Mouse (Mus musculus) embryonic facial prominence, embryonic 10.5 days (tissue): Measurements from ENCODE around the gene Eva1c. TPM values are rescaled to one million over a fixed set of nuclear protein-coding genes. Genes with fewer than 3 reads are reported as not detected.

Source experiments
- DNase-seq: peaks from one replicate; pipeline ENCODE4 v3.0.0-alpha.2; 2017; ENCODE audit warnings: low spot score
- H3K27ac ChIP-seq: fragments of 300-500 bp; sonication (generic); replicated peaks from 2 replicates; pipeline ENCODE4 v1.5.1; 2016; ENCODE audit warnings: mild to moderate bottlenecking
- H3K27me3 ChIP-seq: fragments of 300-500 bp; sonication (generic); replicated peaks from 2 replicates; pipeline ENCODE4 v1.6.1; 2016; ENCODE audit warnings: low read depth, mild to moderate bottlenecking; ENCODE audit not compliant: poor library complexity, severe bottlenecking
- H3K36me3 ChIP-seq: fragments of 300-500 bp; sonication (generic); replicated peaks from 2 replicates; pipeline ENCODE4 v1.6.1; 2016; ENCODE audit warnings: mild to moderate bottlenecking, moderate library complexity
- H3K4me1 ChIP-seq: fragments of 300-500 bp; sonication (generic); 2 replicates; pipeline ENCODE4 v1.6.1; 2016
- H3K4me3 ChIP-seq: fragments of 300-500 bp; sonication (generic); 2 replicates; pipeline ENCODE4 v1.5.1; 2016; ENCODE audit warnings: mild to moderate bottlenecking, moderate library complexity
- H3K9me3 ChIP-seq: fragments of 300-500 bp; sonication (generic); 2 replicates; pipeline ENCODE4 v1.6.1; 2016; ENCODE audit warnings: mild to moderate bottlenecking
- WGBS: fragments of 180-500 bp; shearing (Covaris S2); methylation state at CpG from one replicate; pipeline ENCODE4 v1.1.7; 2016; 5-methylcytosine and 5-hydroxymethylcytosine counted together
- polyA plus RNA-seq: library from polyadenylated mRNA; unstranded; fragments of >200 nt; fragmentation: Nextera tagmentation; extraction: Ambion mirVana; gene quantifications from 2 replicates; pipeline ENCODE4 v1.2.1, GENCODE M21; 2016

Eva1c gene
- polyA plus RNA-seq, 1 experiment from 2014 or later = 0.36 TPM

DNA sequence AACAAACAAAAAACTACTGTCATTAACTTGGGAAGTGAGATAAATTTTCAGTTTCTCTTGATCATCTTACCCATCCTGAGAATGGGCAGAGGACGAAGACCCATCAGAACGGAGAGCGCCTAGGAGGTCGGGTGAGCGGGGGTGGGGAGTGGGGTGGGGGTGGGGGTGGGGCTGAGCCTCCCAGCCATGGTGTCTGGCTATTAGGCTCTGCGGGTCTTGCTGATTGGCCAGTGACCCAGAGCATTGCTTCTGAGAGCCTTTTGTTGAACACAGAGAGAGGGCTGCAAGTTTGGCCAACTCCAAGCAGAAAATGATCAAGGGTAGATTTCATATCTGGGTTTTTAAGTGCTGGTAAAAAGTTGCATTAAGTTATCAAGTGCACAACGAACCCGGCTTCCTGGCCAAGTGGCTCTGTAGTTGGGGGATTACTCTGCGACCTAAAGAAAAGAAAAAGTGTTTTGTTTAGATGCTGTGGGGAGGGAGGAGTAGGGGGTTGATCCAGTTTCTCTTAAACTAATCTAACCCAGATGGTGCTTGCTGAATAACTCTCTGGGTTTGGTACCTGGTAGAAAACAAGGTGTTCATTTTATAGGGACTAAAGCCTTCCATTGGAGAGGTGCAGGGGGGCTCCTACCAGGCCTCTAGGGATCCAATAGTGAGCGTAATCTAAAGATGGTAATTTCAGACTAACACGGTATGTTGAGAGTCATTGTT lies 25.3 kb downstream of the Eva1c start:
- peaks cover 76% of the 10 kb centered on the region for H3K4me1 ChIP-seq
- no peak overlapping the region for H3K4me3 ChIP-seq
- no peaks in the 10 kb centered on the region; the same call in 1 of the 2 replicates for H3K27me3 ChIP-seq
- H3K36me3 ChIP-seq = no peaks in the 10 kb centered on the region
- peak; percentile 57 for DNase-seq
- H3K27ac ChIP-seq = peak overlapping the region; percentile 72; the same call in 1 of the 2 replicates
- WGBS = 34% methylated on average over 11 of the region's 11 CpGs
- H3K9me3 ChIP-seq = no peaks in the 10 kb centered on the region

DNA sequence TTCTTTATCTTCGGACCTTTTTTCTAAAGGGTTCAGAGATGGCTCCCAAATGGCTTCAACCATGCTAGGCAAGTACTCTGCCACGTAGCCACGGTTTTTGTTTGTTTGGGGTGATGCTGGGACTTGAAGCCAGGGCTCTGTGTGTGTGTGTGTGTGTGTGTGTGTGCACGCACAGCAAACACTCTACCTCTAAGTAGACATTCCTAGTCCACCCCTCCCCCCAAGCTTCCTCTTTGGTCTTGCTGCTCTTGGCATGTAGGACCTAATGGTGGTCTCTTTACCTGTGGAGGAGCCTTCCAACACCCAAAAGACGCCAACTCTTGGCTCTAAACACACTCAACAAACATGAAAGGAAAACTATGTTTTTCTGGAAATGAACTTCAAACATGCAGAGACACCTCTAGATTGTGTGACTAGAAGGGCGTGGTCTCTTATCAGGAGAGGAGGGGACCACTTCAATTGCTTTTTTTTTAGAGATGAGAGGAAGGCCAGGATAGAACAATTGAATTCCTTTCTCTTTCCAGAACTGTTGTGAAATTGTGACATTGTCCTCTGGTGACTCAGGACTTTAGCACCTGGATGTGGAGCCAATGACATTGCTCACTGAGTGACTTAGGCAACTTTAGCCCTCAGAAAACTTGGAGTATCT lies 30.2 kb downstream of the Eva1c start:
- no peaks in the 10 kb centered on the region for H3K36me3 ChIP-seq
- H3K9me3 ChIP-seq = no peaks in the 10 kb centered on the region
- H3K27ac ChIP-seq = no peak overlapping the region
- no peak overlapping the region for H3K4me3 ChIP-seq
- WGBS = 90% methylated on average over 6 of the region's 6 CpGs
- H3K27me3 ChIP-seq = no peaks in the 10 kb centered on the region
- DNase-seq = no peak
- peaks cover 37% of the 10 kb centered on the region for H3K4me1 ChIP-seq

DNA sequence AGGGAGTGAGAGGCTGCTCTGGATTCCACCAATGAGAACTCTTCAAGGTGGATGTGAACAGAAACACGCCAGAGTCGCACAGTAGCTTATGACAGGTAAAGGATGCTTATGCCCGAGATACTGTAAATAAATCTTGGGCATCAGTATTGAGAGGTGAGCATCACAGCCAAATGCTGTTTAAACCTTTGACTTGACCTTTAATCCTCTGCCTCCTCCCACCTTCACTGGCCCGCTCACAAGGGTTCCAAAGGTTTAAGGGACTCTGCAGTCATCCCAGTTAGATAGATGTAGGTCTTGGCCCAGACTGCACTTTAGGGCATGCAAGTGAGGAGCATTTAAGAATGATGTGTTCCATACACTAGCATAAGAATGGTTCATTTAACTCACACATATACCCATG lies 31.7 kb downstream of the Eva1c start:
- Histone ChIP-seq H3K4me3 (no peak overlapping the region), H3K9me3 (no peaks in the 10 kb centered on the region), H3K27ac (no peak overlapping the region), H3K27me3 (no peaks in the 10 kb centered on the region), H3K36me3 (no peaks in the 10 kb centered on the region), H3K4me1 (peaks cover 22% of the 10 kb centered on the region)
- 81% methylated on average over 4 of the region's 4 CpGs for WGBS
- DNase-seq = no peak

DNA sequence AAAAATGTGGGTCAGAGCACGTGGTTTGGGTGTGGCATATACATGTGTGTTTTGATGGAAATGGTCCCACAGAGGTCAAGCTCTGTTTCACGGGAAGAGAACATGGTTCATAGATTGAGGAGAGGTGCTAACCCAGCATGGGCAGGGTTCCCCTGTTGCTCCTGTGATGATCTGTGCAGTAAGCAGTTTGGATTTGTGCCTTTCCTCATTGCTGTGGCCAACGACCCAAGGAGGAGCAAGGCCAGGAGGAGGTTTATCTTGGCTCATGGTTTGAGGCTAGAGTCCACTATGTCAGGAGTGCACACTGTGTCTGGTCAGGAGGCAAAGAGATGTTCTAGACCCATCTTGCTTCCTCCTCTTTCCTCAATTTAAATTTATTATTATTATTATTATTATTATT lies 36.5 kb downstream of the Eva1c start:
- Histone ChIP-seq H3K36me3 (no peaks in the 10 kb centered on the region), H3K9me3 (no peaks in the 10 kb centered on the region), H3K27ac (no peak overlapping the region), H3K27me3 (peaks cover 14% of the 10 kb centered on the region), H3K4me3 (no peak overlapping the region), H3K4me1 (peaks cover 22% of the 10 kb centered on the region)
- DNase-seq = no peak
- 89% methylated on average over 3 of the region's 3 CpGs for WGBS

- Histone ChIP-seq H3K27ac (no peak overlapping the region), H3K4me3 (no peak overlapping the region), H3K36me3 (no peaks in the 10 kb centered on the region), H3K27me3 (peaks cover 14% of the 10 kb centered on the region), H3K9me3 (no peaks in the 10 kb centered on the region), H3K4me1 (peaks cover 27% of the 10 kb centered on the region)
- no peak for DNase-seq
- WGBS = 89% methylated on average over 10 of the region's 10 CpGs
Observed at GRCm38 (mm10) chr16:90863468-90864046, 37.0 kb downstream of the Eva1c start.

- peaks cover 27% of the 10 kb centered on the region for H3K4me1 ChIP-seq
- no peak overlapping the region for H3K4me3 ChIP-seq
- H3K9me3 ChIP-seq = no peaks in the 10 kb centered on the region
- 60% methylated on average over 7 of the region's 7 CpGs for WGBS
- H3K36me3 ChIP-seq = no peaks in the 10 kb centered on the region
- no peak overlapping the region; the same call in 1 of the 2 replicates for H3K27ac ChIP-seq
- no peak for DNase-seq
- peaks cover 14% of the 10 kb centered on the region for H3K27me3 ChIP-seq
Observed at GRCm38 (mm10) chr16:90864693-90865092, 38.2 kb downstream of the Eva1c start.

DNA sequence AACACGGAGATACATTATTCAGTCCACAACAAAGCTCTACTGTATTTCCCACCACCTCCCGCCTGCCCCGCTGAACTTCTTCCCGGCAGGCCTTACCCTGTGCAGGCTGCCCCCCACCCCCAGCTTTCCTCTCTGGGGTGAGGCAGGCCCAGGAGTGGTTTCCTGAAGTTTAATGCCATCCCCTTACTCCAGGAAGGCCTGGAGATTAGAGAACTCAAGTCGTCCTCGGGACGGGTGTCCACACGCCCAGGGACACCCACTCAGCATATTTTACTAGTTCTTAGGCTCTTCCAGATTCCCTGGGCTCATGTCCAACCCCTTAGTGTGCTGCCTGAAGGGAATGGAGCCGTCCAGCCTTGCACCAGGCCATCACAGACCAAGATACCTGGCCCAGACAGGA lies 39.1 kb downstream of the Eva1c start:
- Histone ChIP-seq H3K27me3 (peaks cover 14% of the 10 kb centered on the region), H3K27ac (no peak overlapping the region), H3K4me1 (peaks cover 27% of the 10 kb centered on the region), H3K36me3 (no peaks in the 10 kb centered on the region), H3K4me3 (no peak overlapping the region), H3K9me3 (no peaks in the 10 kb centered on the region)
- 56% methylated on average over 9 of the region's 9 CpGs for WGBS
- no peak for DNase-seq

- WGBS = 14% methylated on average over 7 of the region's 7 CpGs
- peaks cover 14% of the 10 kb centered on the region for H3K27me3 ChIP-seq
- H3K27ac ChIP-seq = peak overlapping the region; percentile 57; the same call in 1 of the 2 replicates
- DNase-seq = no peak
- no peaks in the 10 kb centered on the region for H3K9me3 ChIP-seq
- H3K36me3 ChIP-seq = no peaks in the 10 kb centered on the region
- H3K4me3 ChIP-seq = no peak overlapping the region
- H3K4me1 ChIP-seq = peaks cover 38% of the 10 kb centered on the region
Observed at GRCm38 (mm10) chr16:90868129-90868528, 41.6 kb downstream of the Eva1c start.

GRCm38 (mm10) chr16:90869361-90869760 lies 42.8 kb downstream of the Eva1c start:
- H3K9me3 ChIP-seq = no peaks in the 10 kb centered on the region

GRCm38 (mm10) chr16:90872936-90873335 lies 46.4 kb downstream of the Eva1c start:
- 67% methylated on average over 8 of the region's 8 CpGs for WGBS
- peaks cover 20% of the 10 kb centered on the region for H3K4me1 ChIP-seq
- H3K27ac ChIP-seq = no peak overlapping the region
- H3K4me3 ChIP-seq = no peak overlapping the region
- H3K27me3 ChIP-seq = no peaks in the 10 kb centered on the region
- H3K9me3 ChIP-seq = no peaks in the 10 kb centered on the region
- no peaks in the 10 kb centered on the region for H3K36me3 ChIP-seq
- DNase-seq = no peak

More at GRCm38 (mm10) chr16:90869361-90869760, 42.8 kb downstream of the Eva1c start:
- 89% methylated on average over 4 of the region's 4 CpGs for WGBS
- no peaks in the 10 kb centered on the region for H3K36me3 ChIP-seq
- H3K27ac ChIP-seq = no peak overlapping the region
- peaks cover 14% of the 10 kb centered on the region for H3K27me3 ChIP-seq
- H3K4me1 ChIP-seq = peaks cover 35% of the 10 kb centered on the region
- DNase-seq = no peak
- H3K4me3 ChIP-seq = no peak overlapping the region

GRCm38 (mm10) chr16:90874536-90874935 lies 48.0 kb downstream of the Eva1c start:
- no peak overlapping the region for H3K4me3 ChIP-seq
- no peak overlapping the region for H3K27ac ChIP-seq
- H3K9me3 ChIP-seq = no peaks in the 10 kb centered on the region
- WGBS = 72% methylated on average over 5 of the region's 5 CpGs
- H3K36me3 ChIP-seq = no peaks in the 10 kb centered on the region
- no peak for DNase-seq
- peaks cover 14% of the 10 kb centered on the region for H3K4me1 ChIP-seq
- no peaks in the 10 kb centered on the region for H3K27me3 ChIP-seq

- H3K27ac ChIP-seq = no peak overlapping the region
- WGBS = 86% methylated on average over 3 of the region's 3 CpGs
Observed at GRCm38 (mm10) chr16:90878135-90878860, 51.8 kb downstream of the Eva1c start.

More at GRCm38 (mm10) chr16:90878135-90878860, 51.8 kb downstream of the Eva1c start:
- no peak overlapping the region for H3K4me3 ChIP-seq
- H3K9me3 ChIP-seq = no peaks in the 10 kb centered on the region
- H3K27me3 ChIP-seq = no peaks in the 10 kb centered on the region
- DNase-seq = no peak
- peaks cover 3% of the 10 kb centered on the region; the same call in 1 of the 2 replicates for H3K4me1 ChIP-seq
- H3K36me3 ChIP-seq = no peaks in the 10 kb centered on the region
